Mouse (Mus musculus): ENCODE data around the gene Ttc12.

Ttc12 gene

GRCm38 (mm10) chr9:49488912-49489895, 3.2 kb upstream of the Ttc12 start:
- peak; percentile 90 to 92 for DNase-seq

GRCm38 (mm10) chr9:49488258-49488657, 2.2 kb upstream of the Ttc12 start:
- DNase-seq, result no peak

- DNase-seq, result no peak
These were observed 1.6 kb upstream of the Ttc12 start for GRCm38 (mm10) chr9:49487657-49487943.

GRCm38 (mm10) chr9:49486805-49487656, 1.0 kb upstream of the Ttc12 start:
- DNase-seq, result no peak

GRCm38 (mm10) chr9:49485250-49485891, 654 bp downstream of the Ttc12 start:
- DNase-seq, result peak; percentile 37 to 57

- no peak for DNase-seq
These were observed 2.7 kb downstream of the Ttc12 start for GRCm38 (mm10) chr9:49483316-49483715.

GRCm38 (mm10) chr9:49472126-49472525, 13.9 kb downstream of the Ttc12 start:
- DNase-seq, result no peak

GRCm38 (mm10) chr9:49470946-49471345, 15.1 kb downstream of the Ttc12 start:
- no peak for DNase-seq

- no peak for DNase-seq
These were observed 16.0 kb downstream of the Ttc12 start for GRCm38 (mm10) chr9:49470006-49470405.

- no peak for DNase-seq
These were observed 29.9 kb downstream of the Ttc12 start for GRCm38 (mm10) chr9:49456136-49456535.

GRCm38 (mm10) chr9:49452396-49452795, 33.6 kb downstream of the Ttc12 start:
- DNase-seq, result no peak

- DNase-seq, result no peak
These were observed 35.5 kb downstream of the Ttc12 start for GRCm38 (mm10) chr9:49450491-49450890.

GRCm38 (mm10) chr9:49442621-49443020, 43.4 kb downstream of the Ttc12 start:
- DNase-seq, result no peak

- DNase-seq, result no peak
These were observed 58.5 kb downstream of the Ttc12 start for GRCm38 (mm10) chr9:49427478-49427877.

- DNase-seq, result no peak
These were observed 59.1 kb downstream of the Ttc12 start, which contains the start of gene Ankk1 for GRCm38 (mm10) chr9:49426921-49427320. Ankk1 (minus strand) TSS chr9:49427021.

GRCm38 (mm10) chr9:49425585-49425984, 60.4 kb downstream of the Ttc12 start:
- no peak for DNase-seq

- DNase-seq, result peak in 1 of 2 experiments; percentile 24
These were observed 62.2 kb downstream of the Ttc12 start for GRCm38 (mm10) chr9:49423866-49424265.

GRCm38 (mm10) chr9:49410621-49411020, 75.4 kb downstream of the Ttc12 start:
- DNase-seq, result no peak

- peak; percentile 31 to 63 for DNase-seq
These were observed 79.0 kb downstream of the Ttc12 start for GRCm38 (mm10) chr9:49407028-49407427.

- DNase-seq, result no peak
These were observed 82.3 kb downstream of the Ttc12 start for GRCm38 (mm10) chr9:49403711-49404110.

- peak in 1 of 2 experiments; percentile 14 for DNase-seq
These were observed 90.0 kb downstream of the Ttc12 start for GRCm38 (mm10) chr9:49396006-49396405.

- no peak for DNase-seq
These were observed 93.8 kb downstream of the Ttc12 start for GRCm38 (mm10) chr9:49392242-49392641.

Data from cerebellum, postnatal 25 days (tissue).